Mouse (Mus musculus): Measurements from ENCODE around the gene Peli2. TPM values are rescaled to one million over a fixed set of nuclear protein-coding genes. Genes with fewer than 3 reads are reported as not detected.

The Peli2 gene
- polyA plus RNA-seq, 1 experiment, result 8.8 TPM

- no peak for TF ChIP-seq CTCF (IDR thresholded peaks at IDR 0.05; ENCODE audit: control insufficient read depth, insufficient read depth, low read length)
- Histone ChIP-seq H3K27ac (ENCODE audit: control insufficient read depth, insufficient read depth, low read depth, low read length, poor library complexity) (no peak overlapping the region), H3K4me3 (replicated peaks; ENCODE audit: control insufficient read depth, low read depth, low read length) (no peak overlapping the region), H3K4me1 (ENCODE audit: control insufficient read depth, insufficient read depth, low read length) (no peaks in the 10 kb centered on the region)
- 24% methylated on average over 6 of the region's 6 CpGs for WGBS
Measured at GRCm38 (mm10) chr14:48303235-48303634, 182.6 kb downstream of the Peli2 start.

GRCm38 (mm10) chr14:48303841-48304240 is 183.2 kb downstream of the Peli2 start:
- TF ChIP-seq POLR2A (IDR thresholded peaks at IDR 0.05; ENCODE audit: borderline replicate concordance, control insufficient read depth, low read depth, low read length), result no peak
- no peak for TF ChIP-seq CTCF (IDR thresholded peaks at IDR 0.05; ENCODE audit: control insufficient read depth, insufficient read depth, low read length)
- WGBS, result 8% methylated on average over 9 of the region's 9 CpGs
- Histone ChIP-seq H3K4me3 (replicated peaks; ENCODE audit: control insufficient read depth, low read depth, low read length) (no peak overlapping the region), H3K27ac (ENCODE audit: control insufficient read depth, insufficient read depth, low read depth, low read length, poor library complexity) (no peak overlapping the region), H3K4me1 (ENCODE audit: control insufficient read depth, insufficient read depth, low read length) (no peaks in the 10 kb centered on the region)

GRCm38 (mm10) chr14:48313234-48313633 is 192.6 kb downstream of the Peli2 start:
- no peaks in the 10 kb centered on the region for H3K4me1 ChIP-seq (ENCODE audit: control insufficient read depth, insufficient read depth, low read length)
- WGBS, result 67% methylated on average over 3 of the region's 3 CpGs
- no peak for TF ChIP-seq POLR2A (IDR thresholded peaks at IDR 0.05; ENCODE audit: borderline replicate concordance, control insufficient read depth, low read depth, low read length)
- TF ChIP-seq CTCF (IDR thresholded peaks at IDR 0.05; ENCODE audit: control insufficient read depth, insufficient read depth, low read length), result no peak
- H3K4me3 ChIP-seq (replicated peaks; ENCODE audit: control insufficient read depth, low read depth, low read length), result no peak overlapping the region
- H3K27ac ChIP-seq (ENCODE audit: control insufficient read depth, insufficient read depth, low read depth, low read length, poor library complexity), result no peak overlapping the region

DNA sequence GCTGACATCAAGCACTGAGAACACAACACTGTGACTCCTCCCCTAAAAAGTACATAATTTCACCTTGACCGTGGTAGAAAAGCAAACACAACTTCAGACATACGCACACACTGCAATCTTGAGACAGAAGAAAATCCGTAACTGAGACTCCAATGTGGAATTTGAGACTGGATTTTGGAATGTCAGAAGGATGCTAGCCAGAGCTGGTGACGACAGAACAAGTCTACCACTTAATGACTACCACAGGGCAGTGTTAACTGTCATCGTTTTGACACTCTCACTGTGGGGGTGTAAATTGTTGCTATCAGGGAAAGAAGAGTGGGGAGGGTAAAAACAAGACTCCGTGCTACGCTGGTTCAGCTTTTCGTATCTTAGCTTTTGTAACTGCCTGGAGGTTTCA is 195.8 kb downstream of the Peli2 start:
- no peak overlapping the region for H3K27ac ChIP-seq (ENCODE audit: control insufficient read depth, insufficient read depth, low read depth, low read length, poor library complexity)
- WGBS, result 80% methylated on average over 8 of the region's 8 CpGs
- no peaks in the 10 kb centered on the region for H3K4me1 ChIP-seq (ENCODE audit: control insufficient read depth, insufficient read depth, low read length)
- no peak overlapping the region for H3K4me3 ChIP-seq (replicated peaks; ENCODE audit: control insufficient read depth, low read depth, low read length)
- TF ChIP-seq CTCF (IDR thresholded peaks at IDR 0.05; ENCODE audit: control insufficient read depth, insufficient read depth, low read length) (no peak), POLR2A (IDR thresholded peaks at IDR 0.05; ENCODE audit: borderline replicate concordance, control insufficient read depth, low read depth, low read length) (no peak)

DNA sequence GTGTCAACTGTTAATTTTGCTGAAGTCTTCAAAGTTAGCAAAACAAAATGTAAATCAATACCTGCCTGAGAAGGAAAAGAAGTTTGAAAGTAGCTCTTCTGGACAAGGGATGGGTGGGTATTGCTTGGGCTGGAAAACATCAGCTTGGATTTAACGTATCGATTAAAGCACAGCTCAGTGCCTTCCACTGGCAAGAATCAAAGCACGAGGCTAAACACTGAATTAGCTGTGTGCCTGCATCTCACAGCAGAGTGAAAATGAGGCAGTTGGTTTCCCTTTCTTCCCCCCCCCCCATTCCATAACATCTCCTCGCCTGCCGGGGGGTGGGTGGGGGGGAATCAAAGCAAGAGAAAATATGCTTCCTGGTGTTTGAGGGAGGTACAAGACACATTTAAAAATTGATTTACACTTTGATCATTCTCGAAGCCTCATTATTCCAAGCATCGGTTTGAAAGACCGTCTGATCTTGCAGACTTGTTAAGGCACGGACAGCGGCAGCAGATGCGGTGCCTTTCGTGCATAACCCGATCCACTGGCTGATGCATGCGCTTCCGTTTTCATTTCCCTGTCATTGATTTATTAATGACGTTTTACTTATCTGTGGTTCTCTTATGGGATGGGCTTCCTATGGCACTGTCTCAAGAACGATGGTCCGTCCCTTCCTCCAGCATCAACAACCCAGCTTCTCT is 203.3 kb downstream of the Peli2 start:
- H3K4me3 ChIP-seq (replicated peaks; ENCODE audit: control insufficient read depth, low read depth, low read length), result no peak overlapping the region
- no peak for TF ChIP-seq CTCF (IDR thresholded peaks at IDR 0.05; ENCODE audit: control insufficient read depth, insufficient read depth, low read length)
- no peak for TF ChIP-seq POLR2A (IDR thresholded peaks at IDR 0.05; ENCODE audit: borderline replicate concordance, control insufficient read depth, low read depth, low read length)
- 78% methylated on average over 18 of the region's 18 CpGs for WGBS

GRCm38 (mm10) chr14:48324460-48324850 is 203.8 kb downstream of the Peli2 start:
- no peak overlapping the region for H3K27ac ChIP-seq (ENCODE audit: control insufficient read depth, insufficient read depth, low read depth, low read length, poor library complexity)
- TF ChIP-seq POLR2A (IDR thresholded peaks at IDR 0.05; ENCODE audit: borderline replicate concordance, control insufficient read depth, low read depth, low read length) (no peak), CTCF (IDR thresholded peaks at IDR 0.05; ENCODE audit: control insufficient read depth, insufficient read depth, low read length) (no peak)
- H3K4me1 ChIP-seq (ENCODE audit: control insufficient read depth, insufficient read depth, low read length), result no peaks in the 10 kb centered on the region
- H3K4me3 ChIP-seq (replicated peaks; ENCODE audit: control insufficient read depth, low read depth, low read length), result no peak overlapping the region
- 71% methylated on average over 4 of the region's 4 CpGs for WGBS

More for the DNA sequence above, 203.3 kb downstream of the Peli2 start:
- Histone ChIP-seq H3K27ac (ENCODE audit: control insufficient read depth, insufficient read depth, low read depth, low read length, poor library complexity) (no peak overlapping the region), H3K4me1 (ENCODE audit: control insufficient read depth, insufficient read depth, low read length) (no peaks in the 10 kb centered on the region)

DNA sequence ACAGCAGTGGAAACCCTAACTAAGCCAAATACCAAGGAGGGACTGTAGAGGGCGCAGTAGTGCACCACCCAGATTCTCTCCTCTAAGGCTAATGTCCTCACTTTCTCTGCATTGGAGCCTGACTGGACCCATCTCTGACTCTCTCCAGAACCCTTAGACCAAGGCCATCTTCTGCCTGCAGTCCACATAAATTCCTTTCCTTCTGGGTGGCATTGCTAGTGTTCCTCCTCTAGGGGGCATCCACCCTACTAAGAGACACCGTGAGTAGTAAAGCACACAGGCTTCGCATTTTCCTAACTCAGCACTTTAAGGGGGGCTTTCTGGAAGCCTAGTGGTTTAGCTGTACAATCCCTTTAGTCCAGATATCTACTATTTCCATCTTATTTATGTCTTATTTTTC is 207.1 kb downstream of the Peli2 start:
- TF ChIP-seq CTCF (IDR thresholded peaks at IDR 0.05; ENCODE audit: control insufficient read depth, insufficient read depth, low read length) (no peak), POLR2A (IDR thresholded peaks at IDR 0.05; ENCODE audit: borderline replicate concordance, control insufficient read depth, low read depth, low read length) (no peak)
- Histone ChIP-seq H3K4me1 (ENCODE audit: control insufficient read depth, insufficient read depth, low read length) (no peaks in the 10 kb centered on the region), H3K27ac (ENCODE audit: control insufficient read depth, insufficient read depth, low read depth, low read length, poor library complexity) (no peak overlapping the region), H3K4me3 (replicated peaks; ENCODE audit: control insufficient read depth, low read depth, low read length) (no peak overlapping the region)
- 77% methylated on average over 3 of the region's 3 CpGs for WGBS

- TF ChIP-seq CTCF (IDR thresholded peaks at IDR 0.05; ENCODE audit: control insufficient read depth, insufficient read depth, low read length) (no peak), POLR2A (IDR thresholded peaks at IDR 0.05; ENCODE audit: borderline replicate concordance, control insufficient read depth, low read depth, low read length) (no peak)
- Histone ChIP-seq H3K27ac (ENCODE audit: control insufficient read depth, insufficient read depth, low read depth, low read length, poor library complexity) (no peak overlapping the region), H3K4me1 (ENCODE audit: control insufficient read depth, insufficient read depth, low read length) (no peaks in the 10 kb centered on the region), H3K4me3 (replicated peaks; ENCODE audit: control insufficient read depth, low read depth, low read length) (no peak overlapping the region)
- 80% methylated on average over 12 of the region's 12 CpGs for WGBS
Measured at GRCm38 (mm10) chr14:48329716-48330365, 209.2 kb downstream of the Peli2 start.

Measured in bone marrow, adult 2 months (tissue).